Mouse (Mus musculus): ENCODE results near the gene Cops9. TPM values are rescaled to one million over a fixed set of nuclear protein-coding genes. Genes with fewer than 3 reads are reported as not detected.

The Cops9 gene
- total RNA-seq (2021): 100 to 1,000 TPM; 217 to 236 TPM
- long read RNA-seq, experiment 1, transcript Cops9-201 (3 exons, 438 nt): major isoform, 28 of 28 reads
- long read RNA-seq, experiment 1, partial matches to known transcripts: 0 of 28 reads
- long read RNA-seq, experiment 1, other reads (novel, unspliced or antisense): 0 of 28 reads
- long read RNA-seq, experiment 2, transcript Cops9-201 (3 exons, 438 nt): major isoform, 34 of 37 reads
- long read RNA-seq, experiment 2, partial matches to known transcripts: 0 of 37 reads
- long read RNA-seq, experiment 2, other reads (novel, unspliced or antisense): 1 of 37 reads

DNA sequence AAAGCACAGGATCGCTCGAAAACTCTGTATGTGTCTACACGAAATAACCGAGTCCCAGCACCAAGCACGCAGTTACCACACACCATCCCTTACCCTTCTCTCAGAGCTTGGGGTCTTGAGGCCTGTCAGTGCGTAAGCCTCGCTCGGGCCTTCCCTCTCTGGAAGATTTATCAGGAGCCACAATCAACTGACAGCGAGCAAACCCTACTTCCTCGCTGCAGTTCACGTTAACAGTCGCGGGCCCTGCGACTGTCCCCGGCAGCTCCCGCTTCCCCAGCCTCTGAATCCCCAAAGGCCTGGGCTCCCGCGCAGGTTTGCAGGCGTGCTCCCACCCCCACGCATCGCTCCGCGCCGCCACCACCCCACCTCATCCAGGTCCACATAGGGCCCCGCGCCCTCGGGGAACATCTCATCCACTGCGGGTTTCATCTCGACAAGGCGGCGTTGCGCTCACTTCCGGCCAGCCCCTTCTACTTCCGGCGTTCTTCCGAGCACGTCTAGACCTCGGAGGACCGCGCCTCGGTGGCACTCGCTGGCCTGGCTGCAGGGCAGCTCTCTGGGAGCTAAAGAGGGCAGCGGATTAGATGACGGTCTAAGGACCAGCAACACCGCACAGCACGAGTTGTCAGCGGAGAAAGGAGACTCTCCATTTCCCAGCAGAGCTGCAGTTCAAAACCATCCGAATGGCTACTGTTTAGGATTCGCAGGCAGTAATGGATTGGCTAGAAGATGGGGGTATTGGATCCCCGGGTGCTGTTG, at the start of gene Cops9:
Gene Cops9, minus strand, starts transcription at position 472 of the 759 bp plus-strand sequence.
- DNase-seq: peak; percentile 90 to 94
- intact Hi-C loops (cut with DNase I): no loop called here

DNA sequence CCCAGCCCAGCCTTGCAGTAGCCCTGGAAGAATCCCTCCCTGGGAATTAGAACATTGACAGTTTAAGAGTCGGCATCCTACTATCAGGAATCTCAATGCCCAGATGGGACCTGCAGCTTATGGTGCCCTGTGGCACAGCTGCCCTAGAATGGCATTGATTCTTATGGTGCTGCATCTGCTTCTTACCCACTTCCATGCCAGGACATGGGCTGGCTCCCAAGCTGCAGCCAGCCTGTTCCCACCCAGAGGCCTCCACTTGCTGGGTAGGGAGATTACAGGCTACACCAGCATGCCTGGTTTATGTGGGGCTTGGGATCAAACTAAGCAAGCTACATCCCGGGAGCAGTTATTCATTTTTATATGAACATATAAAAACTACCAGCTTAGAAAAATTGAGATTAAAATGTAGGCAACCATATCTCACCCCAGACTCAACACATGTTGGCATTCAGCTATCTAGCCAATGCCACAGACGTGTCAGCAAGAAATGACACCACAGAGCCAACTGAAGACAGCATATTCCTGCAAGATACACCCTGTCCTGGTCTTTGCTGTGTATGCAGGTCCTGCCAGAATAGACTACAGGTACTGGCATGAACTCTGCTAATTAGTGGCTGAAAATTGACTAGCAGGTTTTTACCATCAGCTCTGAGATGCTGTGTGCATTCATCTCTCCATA, 49.5 kb upstream of the Cops9 start:
- DNase-seq: no peak
- intact Hi-C loops (cut with DNase I): no loop called here

DNA sequence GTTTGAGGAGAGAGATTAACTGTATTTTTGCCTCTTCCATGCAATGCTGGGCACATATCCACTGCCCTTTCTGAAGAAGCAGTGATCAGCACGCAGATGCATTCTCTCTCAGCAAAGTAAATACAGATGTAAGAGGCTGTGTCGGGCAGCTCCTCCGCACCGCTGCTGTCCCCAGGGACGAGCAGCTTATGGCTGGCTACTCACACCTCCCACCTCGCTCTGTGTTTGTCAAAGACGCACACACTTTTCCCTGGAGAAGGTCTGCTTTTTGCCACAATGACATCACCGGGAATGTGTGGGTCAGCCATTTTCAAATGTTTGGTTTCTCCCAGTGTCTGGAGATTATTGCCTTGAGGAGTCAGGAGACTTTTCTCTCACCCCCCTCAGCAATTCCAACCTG, 45.2 kb upstream of the Cops9 start:
- intact Hi-C loops (cut with DNase I): no loop called here
- no peak for DNase-seq

DNA sequence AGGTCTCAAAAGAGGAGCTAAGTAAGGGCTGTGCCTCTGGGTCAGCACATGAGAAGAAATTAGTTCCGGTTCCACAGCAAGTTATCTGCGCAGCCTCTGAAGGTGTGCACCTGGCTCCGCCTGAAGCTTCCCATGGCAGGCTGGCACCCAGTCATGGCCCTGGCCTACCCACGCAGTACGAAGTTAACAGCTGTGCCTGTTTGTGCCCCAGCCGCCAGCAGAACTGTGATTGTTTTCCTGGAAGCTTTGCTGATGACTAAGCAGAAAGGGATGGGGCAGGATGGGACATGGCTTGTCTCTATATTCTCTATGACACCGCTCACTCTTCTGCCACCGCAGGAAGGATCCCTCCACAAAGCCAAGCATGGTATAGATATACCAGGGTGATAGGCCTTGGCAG, 41.4 kb upstream of the Cops9 start:
- DNase-seq: no peak
- intact Hi-C loops (cut with DNase I): no loop called here

DNA sequence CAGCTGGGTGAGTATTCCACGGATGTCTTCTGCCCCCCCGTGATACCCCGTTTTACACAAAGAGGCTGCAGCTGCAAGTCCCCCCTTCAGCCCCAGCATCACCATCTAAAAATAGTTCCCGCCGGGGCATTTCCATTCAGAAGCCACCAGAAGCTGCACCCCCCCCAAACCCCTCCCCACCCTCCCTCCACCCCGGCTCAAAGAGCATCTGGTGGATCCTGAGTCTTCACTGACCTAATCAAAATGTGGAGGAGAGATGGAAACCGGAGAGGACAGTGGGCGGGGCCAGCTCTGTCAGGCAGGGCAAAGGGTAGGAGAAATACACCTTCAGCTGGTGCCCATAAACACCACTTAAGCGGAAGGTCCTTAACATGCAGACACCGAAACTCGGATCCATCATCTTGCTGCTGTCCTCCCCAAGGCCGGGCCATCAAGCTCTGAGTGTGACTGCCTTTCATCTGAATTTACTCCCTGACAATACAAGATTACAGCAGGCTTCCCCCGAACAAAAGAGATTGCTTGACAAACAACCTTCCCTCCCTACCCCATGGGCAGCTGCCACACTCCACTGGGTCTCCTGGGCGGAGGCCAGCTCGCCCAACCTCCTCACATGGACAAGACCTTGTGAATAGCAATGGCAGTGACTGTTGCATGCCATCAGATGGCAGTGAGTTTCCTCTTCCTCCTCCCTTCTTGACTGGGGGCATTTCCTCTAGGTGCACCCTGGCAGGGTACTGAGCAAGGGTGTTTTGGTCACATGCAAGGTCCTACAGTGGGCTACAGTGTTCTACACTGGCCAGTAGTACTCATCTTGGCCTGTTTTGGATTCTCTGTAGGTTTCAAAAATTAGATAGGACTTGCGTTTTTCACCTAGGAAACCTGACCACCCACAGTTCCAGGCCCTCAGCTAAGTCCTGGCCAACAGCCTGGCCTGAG, 39.2 kb upstream of the Cops9 start:
- intact Hi-C loops (cut with DNase I): no loop called here

GRCm38 (mm10) chr1:92678757-92679156, 37.0 kb upstream of the Cops9 start:
- no peak for DNase-seq
- intact Hi-C loops (cut with DNase I): no loop called here

More for the DNA sequence above, 39.2 kb upstream of the Cops9 start:
- no peak for DNase-seq

DNA sequence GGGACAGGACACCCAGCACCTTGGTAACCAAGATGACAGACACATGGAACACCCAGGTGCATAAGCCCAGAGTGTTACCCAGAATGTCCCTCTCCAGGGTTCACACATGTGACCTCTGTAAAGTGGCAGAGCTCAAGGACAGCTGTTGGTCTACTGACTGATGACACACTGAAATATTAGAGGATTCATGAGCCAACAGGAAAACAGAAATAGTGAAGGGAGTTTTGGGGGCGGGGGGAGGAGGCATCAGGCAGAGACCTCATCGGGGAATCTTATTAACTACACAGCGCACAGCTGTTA, 34.8 kb upstream of the Cops9 start:
- intact Hi-C loops (cut with DNase I): no loop called here
- no peak for DNase-seq

DNA sequence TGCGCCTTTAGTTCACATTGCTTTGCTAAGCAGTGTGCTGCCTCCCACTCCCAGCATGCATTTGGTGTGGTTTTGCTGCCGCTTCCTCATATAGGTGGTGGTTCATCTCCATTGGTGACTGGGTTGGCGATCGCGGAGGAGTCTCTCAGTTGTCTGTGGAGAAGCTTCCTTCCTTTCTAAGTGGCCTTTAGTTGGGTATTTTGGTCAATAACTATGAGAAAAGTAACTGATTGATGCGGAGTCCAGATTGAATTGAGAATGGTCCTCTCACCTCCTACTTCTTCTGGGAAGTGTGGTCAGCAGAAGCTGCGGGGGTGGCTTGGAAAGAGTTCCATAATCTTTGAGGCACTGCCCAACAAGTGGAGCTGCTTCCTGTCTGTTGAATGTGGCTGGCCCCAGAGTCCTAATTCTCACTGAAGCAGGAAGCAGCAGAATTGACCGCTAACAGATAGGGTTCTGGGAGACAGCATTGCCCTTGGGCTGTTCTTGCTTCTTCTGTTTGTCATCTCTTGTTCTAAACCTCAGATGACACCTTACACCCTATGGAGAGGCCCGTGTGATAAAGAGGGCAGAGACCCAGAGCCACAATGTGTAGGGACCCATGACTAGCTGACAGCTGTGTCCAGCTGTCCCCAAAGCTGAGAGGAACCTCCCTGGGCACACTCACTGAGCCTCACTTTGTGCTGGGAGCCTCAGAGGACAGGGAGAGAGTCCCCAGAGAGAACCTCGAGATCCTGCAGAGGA, 34.3 kb upstream of the Cops9 start:
- DNase-seq: peak in 1 of 2 experiments; percentile 16

GRCm38 (mm10) chr1:92673258-92673782, 31.5 kb upstream of the Cops9 start:
- no peak for DNase-seq
- intact Hi-C loops (cut with DNase I): no loop called here

More for the DNA sequence above, 34.3 kb upstream of the Cops9 start:
- intact Hi-C loops (cut with DNase I): no loop called here

- intact Hi-C loops (cut with DNase I): no loop called here
- no peak for DNase-seq
Observed at GRCm38 (mm10) chr1:92671326-92671725, 29.5 kb upstream of the Cops9 start.

- intact Hi-C loops (cut with DNase I): no loop called here
- no peak for DNase-seq
Observed at GRCm38 (mm10) chr1:92669430-92669829, 27.6 kb upstream of the Cops9 start.

- intact Hi-C loops (cut with DNase I): no loop called here
- DNase-seq: no peak
Observed at GRCm38 (mm10) chr1:92667106-92667505, 25.3 kb upstream of the Cops9 start.

DNA sequence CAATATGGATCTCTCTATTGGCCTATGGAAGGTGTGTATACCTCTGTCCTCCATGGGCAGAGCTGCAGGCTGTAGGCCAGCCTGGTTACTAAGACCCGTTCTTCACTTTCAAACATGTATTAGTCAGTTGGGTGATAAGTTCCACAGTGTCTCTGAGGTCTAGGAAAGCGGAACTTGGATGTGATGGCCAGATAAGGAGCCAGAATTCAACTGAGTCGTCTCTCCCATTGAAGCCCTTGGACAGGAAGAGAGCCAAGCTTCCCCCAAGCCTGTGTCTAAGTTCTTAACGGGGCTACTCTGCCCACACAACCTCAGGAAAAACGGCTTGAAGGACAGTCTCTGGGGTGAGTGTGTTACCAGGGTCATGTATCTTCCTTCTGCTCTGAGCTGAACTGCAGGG, 17.6 kb upstream of the Cops9 start:
- no peak for DNase-seq
- intact Hi-C loops (cut with DNase I): no loop called here

DNA sequence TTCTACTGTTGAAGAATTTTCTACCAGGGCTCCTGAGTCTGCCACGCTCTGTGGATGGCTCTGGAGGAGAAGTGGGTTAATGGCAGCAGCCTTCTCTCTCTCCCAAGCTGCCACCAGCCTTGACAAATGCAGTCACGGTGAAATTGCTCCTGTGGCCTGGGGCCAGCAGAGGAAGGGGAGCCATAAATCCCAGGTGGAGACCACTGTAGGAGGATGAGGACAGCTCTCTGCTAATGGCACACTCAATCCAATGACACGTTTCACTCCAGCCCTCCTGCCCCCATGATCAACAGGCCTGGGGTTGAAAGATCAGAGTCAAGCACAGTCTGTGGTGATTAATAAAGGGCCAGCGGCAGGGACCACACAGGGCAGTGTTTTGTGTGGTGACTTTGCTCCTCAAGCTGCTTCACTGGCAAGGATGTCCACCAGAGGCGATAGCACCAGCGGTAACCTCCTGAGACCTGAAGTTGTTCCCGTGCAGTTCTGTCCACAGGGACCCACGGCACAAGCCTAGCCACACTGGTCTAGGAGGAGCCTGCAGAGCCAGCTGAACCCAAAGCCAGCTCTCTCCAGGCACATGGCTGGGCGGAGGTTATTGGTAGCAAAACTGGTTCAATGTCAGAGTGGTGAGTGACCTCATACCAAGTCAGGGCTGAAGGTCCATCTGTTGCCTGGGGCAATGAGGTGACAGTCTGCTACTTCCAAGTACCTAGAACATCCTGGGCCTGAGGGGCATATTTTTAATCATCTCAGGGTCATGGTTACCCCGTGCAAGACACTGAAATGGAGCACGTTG, 15.4 kb upstream of the Cops9 start:
- intact Hi-C loops (cut with DNase I): no loop called here
- no peak for DNase-seq

DNA sequence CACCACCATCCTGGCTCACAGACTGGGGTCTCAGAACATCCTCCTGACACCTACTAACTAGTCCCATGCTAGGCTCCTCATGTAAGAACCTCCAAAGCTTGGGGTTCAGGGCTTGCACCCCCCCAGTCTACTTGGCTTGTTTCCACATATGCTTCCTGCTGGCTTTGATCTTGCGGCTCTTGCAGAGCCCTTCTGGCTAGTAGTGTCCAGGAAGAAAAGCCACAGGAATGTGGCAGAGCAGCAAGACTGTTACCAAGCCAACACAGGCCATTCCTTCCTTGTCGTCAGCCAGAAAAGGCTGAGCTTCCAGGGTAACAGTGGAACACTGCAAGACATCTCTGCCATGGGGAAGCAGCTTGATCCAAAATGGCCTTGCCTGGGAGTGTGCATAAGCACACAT, 12.9 kb upstream of the Cops9 start:
- no peak for DNase-seq
- intact Hi-C loops (cut with DNase I): no loop called here

DNA sequence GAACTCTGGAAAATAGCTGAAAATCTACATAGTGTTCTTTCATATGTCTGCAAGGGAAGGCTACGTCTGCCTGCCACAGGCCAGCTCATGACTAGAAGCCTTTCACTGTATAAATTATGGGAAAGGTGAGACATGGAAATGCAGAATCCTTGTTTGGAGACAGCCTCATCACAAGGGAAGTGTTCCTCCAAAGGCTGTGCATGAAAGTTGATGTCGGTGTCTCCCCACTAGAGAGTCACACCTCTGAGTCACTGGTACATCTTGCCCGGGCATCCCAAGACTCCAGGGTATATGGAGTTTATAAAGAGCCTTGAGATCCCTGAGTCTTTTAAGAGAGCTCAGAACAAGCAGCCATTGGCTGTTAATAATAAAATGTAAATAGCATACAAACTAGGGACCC, 11.4 kb upstream of the Cops9 start:
- intact Hi-C loops (cut with DNase I): no loop called here
- no peak for DNase-seq

DNA sequence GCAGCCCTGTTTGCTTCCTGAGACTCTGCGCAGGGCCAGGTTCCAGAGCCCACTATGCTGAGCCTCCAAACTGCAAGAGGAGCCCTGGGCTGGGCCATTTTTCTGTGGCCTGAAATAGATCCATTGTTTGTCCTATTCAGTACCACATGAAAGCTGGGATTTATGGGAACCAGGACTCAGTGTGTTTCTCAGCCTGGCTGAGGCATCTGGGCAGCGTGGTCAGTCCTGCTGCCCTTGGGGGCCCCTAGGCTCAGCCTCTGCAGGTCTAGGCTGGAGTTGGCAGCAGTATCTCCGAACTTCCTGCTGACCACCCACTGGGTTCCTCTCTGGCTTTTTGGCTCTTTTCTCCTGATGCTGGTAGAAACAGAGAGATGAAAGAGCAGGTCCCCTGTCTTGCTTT, 9.7 kb upstream of the Cops9 start:
- DNase-seq: no peak
- intact Hi-C loops (cut with DNase I): no loop called here

- intact Hi-C loops (cut with DNase I): loop anchor here (2.0 kb wide), 1 partner anchor 186 kb away; no protein-coding TSS in a partner anchor
- DNase-seq: peak; percentile 75 to 77
Observed at GRCm38 (mm10) chr1:92648673-92649072, 6.9 kb upstream of the Cops9 start, which contains the start of gene Otos. Gene Otos, minus strand, starts transcription at chr1:92648841.

- intact Hi-C loops (cut with DNase I): loop anchor here (2.0 kb wide), 1 partner anchor 187 kb away; no protein-coding TSS in a partner anchor
- DNase-seq: no peak
Observed at GRCm38 (mm10) chr1:92648197-92648596, 6.4 kb upstream of the Cops9 start.
